Mouse (Mus musculus) forebrain, embryonic 11.5 days (tissue): Measurements from ENCODE around the gene Sass6. TPM values are rescaled to one million over a fixed set of nuclear protein-coding genes. Genes with fewer than 3 reads are reported as not detected.
"Not testable (repeated sequence)": the region's sequence is repeated elsewhere in the genome, so short reads cannot be mapped to it uniquely, and the experiment has no call there.

ENCODE experiments used
- ATAC-seq: fragments of 200-750 bp; cut with Nextera tagmentation; replicated peaks from 2 replicates; pipeline ENCODE4 v1.8.0; 2017; ENCODE audit warnings: moderate TSS enrichment; ENCODE audit not compliant: low FRiP score
- DNase-seq: peaks from one replicate; pipeline ENCODE4 v3.0.0-alpha.2; 2017; ENCODE audit warnings: low spot score
- H3K27ac ChIP-seq: fragments of 300-500 bp; sonication (generic); 2 replicates; pipeline ENCODE4 v1.5.1; 2014; ENCODE audit warnings: low read depth, low read length
- H3K27me3 ChIP-seq: fragments of 300-500 bp; sonication (generic); 2 replicates; pipeline ENCODE4 v1.6.1; 2014; ENCODE audit warnings: mild to moderate bottlenecking, low read length, mixed read lengths; ENCODE audit not compliant: control insufficient read depth, insufficient read depth
- H3K36me3 ChIP-seq: fragments of 300-500 bp; sonication (generic); 2 replicates; pipeline ENCODE4 v1.6.1; 2014; ENCODE audit warnings: mild to moderate bottlenecking, low read length, moderate library complexity, mixed read lengths; ENCODE audit not compliant: control insufficient read depth, insufficient read depth
- H3K4me1 ChIP-seq: fragments of 300-500 bp; sonication (generic); replicated peaks from 2 replicates; pipeline ENCODE4 v1.6.1; 2014; ENCODE audit warnings: low read length, mixed read lengths; ENCODE audit not compliant: control insufficient read depth, insufficient read depth
- H3K4me2 ChIP-seq: fragments of 300-500 bp; sonication (generic); 2 replicates; pipeline ENCODE4 v1.6.1; 2014; ENCODE audit warnings: low read depth, mild to moderate bottlenecking, low read length, moderate library complexity, mixed read lengths; ENCODE audit not compliant: severe bottlenecking
- H3K4me3 ChIP-seq: fragments of 300-500 bp; sonication (generic); 2 replicates; pipeline ENCODE4 v1.5.1; 2014; ENCODE audit warnings: low read depth, low read length
- H3K9ac ChIP-seq: fragments of 300-500 bp; sonication (generic); 2 replicates; pipeline ENCODE4 v1.6.1; 2014; ENCODE audit warnings: low read length
- H3K9me3 ChIP-seq: fragments of 300-500 bp; sonication (generic); 2 replicates; pipeline ENCODE4 v1.6.1; 2016; ENCODE audit warnings: low read length, mixed read lengths; ENCODE audit not compliant: control insufficient read depth
- WGBS: fragments of 180-500 bp; shearing (Covaris S2); extraction: QIAGEN DNeasy Blood & Tissue Kit; methylation state at CpG from one replicate; pipeline ENCODE4 v1.1.7; 2014; 5-methylcytosine and 5-hydroxymethylcytosine counted together
- polyA plus RNA-seq: library from polyadenylated mRNA; unstranded; fragments of >200 nt; fragmentation: Nextera tagmentation; extraction: Ambion mirVana; gene quantifications from 2 replicates; pipeline ENCODE4 v1.2.1, GENCODE M21; 2014

The Sass6 gene
- polyA plus RNA-seq, 1 experiment from 2014 or later: 42.6 TPM

DNA sequence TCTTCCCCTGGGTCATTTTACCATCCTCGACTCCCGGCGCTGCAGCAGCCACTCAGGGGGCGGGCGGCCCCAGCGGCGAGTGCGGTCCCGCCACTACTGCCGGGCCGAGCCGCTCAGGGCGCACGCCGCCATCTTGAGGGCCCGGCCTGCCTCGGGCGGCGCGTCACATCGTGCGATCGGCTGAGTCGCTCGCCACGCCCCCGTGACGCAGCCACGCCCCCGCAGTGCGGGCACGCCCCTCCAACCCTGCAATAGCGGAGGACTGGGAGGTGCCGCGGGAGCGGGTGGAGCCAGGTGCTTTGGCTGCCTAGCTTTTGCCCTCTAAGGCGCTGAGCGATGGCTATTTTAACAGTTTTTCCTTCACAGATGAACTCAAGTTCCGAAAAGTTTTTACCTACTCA, 67.7 kb downstream of the Sass6 start, which contains the start of gene Mfsd14a:
Gene Mfsd14a (minus strand): TSS at position 215 of the 401 bp plus-strand sequence.
- Histone ChIP-seq H3K4me3 (peak within 1 kb of the TSS; percentile 95), H3K27ac (peak within 1 kb of the TSS; percentile 87), H3K4me1 (no peaks in the 10 kb centered on the region; the same call in none of the 2 replicates), H3K9ac (peak within 1 kb of the TSS; percentile 97), H3K27me3 (no peaks in the 10 kb centered on the region), H3K36me3 (no peaks in the 10 kb centered on the region), H3K9me3 (no peaks in the 10 kb centered on the region), H3K4me2 (peak within 1 kb of the TSS; percentile 68)
- DNase-seq (peak; percentile 99), ATAC-seq (peak; percentile 99)
- WGBS: under 1% methylated on average over 39 of the region's 39 CpGs

GRCm38 (mm10) chr3:116664281-116664680, 69.5 kb downstream of the Sass6 start:
- not testable (repeated sequence) for H3K9me3 ChIP-seq, H3K36me3 ChIP-seq, H3K4me1 ChIP-seq, H3K4me2 ChIP-seq, ATAC-seq, H3K4me3 ChIP-seq, H3K27ac ChIP-seq, DNase-seq, H3K27me3 ChIP-seq, H3K9ac ChIP-seq
- WGBS: 92% methylated on average over 9 of the region's 9 CpGs

Other genes starting within 250 kb of the Sass6 start
- gene Cdc14a, start 170.9 kb upstream of the Sass6 start, polyA plus RNA-seq: 23.0 and 23.2 TPM in 2 replicates
- 112 and 117 TPM in 2 replicates for gene Rtca, start 86.8 kb upstream of the Sass6 start, polyA plus RNA-seq
- 13.5 and 14.4 TPM in 2 replicates for gene Dbt, start 81.9 kb upstream of the Sass6 start, polyA plus RNA-seq
- 0.72 and 0.85 TPM in 2 replicates for gene Lrrc39, start 32.0 kb upstream of the Sass6 start, polyA plus RNA-seq
- 28.6 and 29.0 TPM in 2 replicates for gene Trmt13, start 19.6 kb downstream of the Sass6 start, polyA plus RNA-seq
- 83.2 and 88.1 TPM in 2 replicates for gene Mfsd14a, start 67.7 kb downstream of the Sass6 start, polyA plus RNA-seq
- gene Gm43191, start 86.3 kb downstream of the Sass6 start, polyA plus RNA-seq: not detected in 2 replicates
- gene Slc35a3, start 117.8 kb downstream of the Sass6 start, polyA plus RNA-seq: 8.4 and 11.2 TPM in 2 replicates
- gene Agl, start 213.2 kb downstream of the Sass6 start, polyA plus RNA-seq: 14.9 and 17.4 TPM in 2 replicates